Comparison of ENCODE assay signal across 8 mouse cellular contexts in genomic region chr5:114380209-114381012, GRCm38 (mm10). TPM values are rescaled to one million over a fixed set of nuclear protein-coding genes. Genes with fewer than 3 reads are reported as not detected.
DNase-seq lines count a peak whose midpoint lies in the region; ATAC-seq and TF ChIP-seq lines count a peak whose summit lies in the region.

TSS of gene Kctd10 (minus strand) at chr5:114380508.
TSS of gene Ube3b (plus strand) at chr5:114380607.

- no peaks in the 10 kb centered on the region for H3K9me3 ChIP-seq in heart, embryonic 14.5 days (ENCODE audit: control insufficient read depth, low read length)
- no peaks in the 10 kb centered on the region for H3K9me3 ChIP-seq in liver, embryonic 14.5 days (ENCODE audit: control insufficient read depth, low read length)
- no peaks in the 10 kb centered on the region for H3K9me3 ChIP-seq in neural tube, embryonic 11.5 days (ENCODE audit: control insufficient read depth, low read length)
- no peaks in the 10 kb centered on the region for H3K9me3 ChIP-seq in stomach, postnatal 0 days (ENCODE audit: control insufficient read depth, low read length)

- no peaks in the 10 kb centered on the region for H3K27me3 ChIP-seq in heart, embryonic 14.5 days (ENCODE audit: control insufficient read depth, insufficient read depth, low read length)
- H3K27me3 ChIP-seq in liver, embryonic 14.5 days (ENCODE audit: control insufficient read depth, insufficient read depth, low read length) = no peaks in the 10 kb centered on the region
- no peaks in the 10 kb centered on the region for H3K27me3 ChIP-seq in neural tube, embryonic 11.5 days (ENCODE audit: control insufficient read depth, insufficient read depth, low read length)
- no peaks in the 10 kb centered on the region for H3K27me3 ChIP-seq in stomach, postnatal 0 days (ENCODE audit: control insufficient read depth, insufficient read depth, low read length)

- TF ChIP-seq EP300 in liver, embryonic 14.5 days (IDR thresholded peaks at IDR 0.05; ENCODE audit: low read depth) = 0 out of 2 replicates have a peak, but pooled peaks have one; percentile 5
- TF ChIP-seq EP300 in stomach, postnatal 0 days (optimal IDR thresholded peaks at IDR 0.05) = no peak

- peak; percentile 71 for ATAC-seq in CD4-positive, CD25-positive, alpha-beta regulatory T cell, adult 4 months
- peak; percentile 91 for ATAC-seq in heart, embryonic 14.5 days (ENCODE audit: insufficient number of reproducible peaks, insufficient read depth, low FRiP score, low read depth)
- peak; percentile 96 for ATAC-seq in liver, embryonic 14.5 days (ENCODE audit: insufficient read depth)
- peak; percentile 91 for ATAC-seq in neural tube, embryonic 11.5 days (ENCODE audit: insufficient read depth, low FRiP score, low TSS enrichment)
- peak; percentile 91 for ATAC-seq in stomach, postnatal 0 days (ENCODE audit: low FRiP score, low TSS enrichment)

- peak within 1 kb of the TSS; percentile 95 for H3K4me2 ChIP-seq in heart, embryonic 14.5 days (ENCODE audit: low read length)
- H3K4me2 ChIP-seq in liver, embryonic 14.5 days (ENCODE audit: low read depth) = peak within 1 kb of the TSS; percentile 98
- peak within 1 kb of the TSS; percentile 70 for H3K4me2 ChIP-seq in neural tube, embryonic 11.5 days (ENCODE audit: low read depth)
- peak within 1 kb of the TSS; percentile 83 for H3K4me2 ChIP-seq in stomach, postnatal 0 days (replicated peaks; ENCODE audit: low read depth)

- DNase-seq in c-Kit-negative CD71-positive TER-119-positive erythroid progenitor cells, embryonic 14.5 days (ENCODE audit: low read depth, low spot score) = peak; percentile 87
- DNase-seq in fibroblast of lung, adult 2 months (ENCODE audit: low read depth) = peak; percentile 80
- DNase-seq in kidney, postnatal 14 days = peak; percentile 90
- DNase-seq in liver, embryonic 14.5 days (ENCODE audit: low read depth in 3 of 3, low spot score in 3 of 3) = peak; percentile 85 to 88 (median 87)
- DNase-seq in neural tube, embryonic 11.5 days (ENCODE audit: low spot score) = peak; percentile 93
- DNase-seq in stomach, postnatal 0 days (ENCODE audit: low spot score) = peak; percentile 94

- peak within 1 kb of the TSS; percentile 84 for H3K9ac ChIP-seq in heart, embryonic 14.5 days (ENCODE audit: low read length)
- H3K9ac ChIP-seq in liver, embryonic 14.5 days (replicated peaks) = peak within 1 kb of the TSS; percentile 96
- peak within 1 kb of the TSS; percentile 84 for H3K9ac ChIP-seq in neural tube, embryonic 11.5 days (ENCODE audit: low read length)
- peak within 1 kb of the TSS; percentile 97 for H3K9ac ChIP-seq in stomach, postnatal 0 days (ENCODE audit: low read length)

- WGBS in heart, embryonic 14.5 days = under 1% methylated on average over 74 of the region's 74 CpGs
- under 1% methylated on average over 73 of the region's 74 CpGs for WGBS in liver, embryonic 14.5 days (ENCODE audit: insufficient replicate concordance)
- WGBS in neural tube, embryonic 11.5 days = under 1% methylated on average over 69 of the region's 74 CpGs
- WGBS in stomach, postnatal 0 days = under 1% methylated on average over 73 of the region's 74 CpGs

- peak within 1 kb of the TSS; percentile 73 to 76 for H3K4me3 ChIP-seq in heart, embryonic 14.5 days (ENCODE audit: control insufficient read depth in 1 of 2, insufficient read depth in 1 of 2, low read depth in 1 of 2, low read length in 2 of 2)
- peak within 1 kb of the TSS; percentile 91 to 98 for H3K4me3 ChIP-seq in liver, embryonic 14.5 days (ENCODE audit: insufficient read depth in 1 of 2, low read depth in 2 of 2, low read length in 2 of 2)
- H3K4me3 ChIP-seq in neural tube, embryonic 11.5 days (ENCODE audit: low read depth, low read length) = peak within 1 kb of the TSS; percentile 85
- peak within 1 kb of the TSS; percentile 84 for H3K4me3 ChIP-seq in stomach, postnatal 0 days (ENCODE audit: low read depth, low read length)

- no peak for TF ChIP-seq CTCF in liver, embryonic 14.5 days (IDR thresholded peaks at IDR 0.05; ENCODE audit: low read depth)
- no peak for TF ChIP-seq CTCF in stomach, postnatal 0 days (IDR thresholded peaks at IDR 0.05; ENCODE audit: low read depth)

- H3K36me3 ChIP-seq in heart, embryonic 14.5 days (ENCODE audit: control insufficient read depth, insufficient read depth, low read length) = peaks cover 31% of the 10 kb centered on the region
- H3K36me3 ChIP-seq in liver, embryonic 14.5 days (replicated peaks; ENCODE audit: control insufficient read depth, insufficient read depth, low read depth) = peaks cover 8% of the 10 kb centered on the region
- peaks cover 2% of the 10 kb centered on the region; the same call in 1 of the 2 replicates for H3K36me3 ChIP-seq in neural tube, embryonic 11.5 days (ENCODE audit: control insufficient read depth, insufficient read depth, low read length)
- H3K36me3 ChIP-seq in stomach, postnatal 0 days (ENCODE audit: control insufficient read depth, insufficient read depth, low read length) = peaks cover 3% of the 10 kb centered on the region; the same call in 1 of the 2 replicates

- peak within 1 kb of the TSS; percentile 86 to 95 for H3K27ac ChIP-seq in heart, embryonic 14.5 days (replicated peaks in 1 of 2; ENCODE audit: control insufficient read depth in 1 of 2, insufficient read depth in 1 of 2, low read depth in 2 of 2, low read length in 2 of 2)
- peak within 1 kb of the TSS; percentile 32 for H3K27ac ChIP-seq in liver, embryonic 14.5 days
- H3K27ac ChIP-seq in neural tube, embryonic 11.5 days (ENCODE audit: low read depth, low read length) = peak within 1 kb of the TSS; percentile 71
- H3K27ac ChIP-seq in stomach, postnatal 0 days (replicated peaks) = peak within 1 kb of the TSS; percentile 94

- peaks cover 19 to 56% of the 10 kb centered on the region in 2 experiments for H3K4me1 ChIP-seq in heart, embryonic 14.5 days (ENCODE audit: control insufficient read depth in 2 of 2, insufficient read depth in 2 of 2, low read length in 2 of 2)
- H3K4me1 ChIP-seq in liver, embryonic 14.5 days (replicated peaks; ENCODE audit: control insufficient read depth in 2 of 2, insufficient read depth in 2 of 2, low read length in 1 of 2) = peaks cover 29 to 38% of the 10 kb centered on the region in 2 experiments
- peaks cover 25% of the 10 kb centered on the region for H3K4me1 ChIP-seq in neural tube, embryonic 11.5 days (ENCODE audit: control insufficient read depth, insufficient read depth, low read length)
- peaks cover 10% of the 10 kb centered on the region for H3K4me1 ChIP-seq in stomach, postnatal 0 days (replicated peaks; ENCODE audit: control insufficient read depth, insufficient read depth)

RNA-seq across cellular contexts. Expression of gene Kctd10, which starts in this region (rescaled TPM):
- 10 to 100 TPM; 56.6 to 82.2 TPM for polyA plus RNA-seq in CD4-positive, CD25-positive, alpha-beta regulatory T cell, adult 4 months (2017; shearing (Covaris generic))
- polyA plus RNA-seq in heart, embryonic 14.5 days (2014; fragmentation: Nextera tagmentation; extraction: Ambion mirVana) = 104 and 106 TPM in 2 replicates
- 12.3 and 13.0 TPM in 2 replicates for polyA plus RNA-seq in liver, embryonic 14.5 days (2012; rRNA removed)
- 16.6 and 18.8 TPM in 2 replicates for polyA plus RNA-seq in liver, embryonic 14.5 days (2014; fragmentation: Nextera tagmentation; extraction: Ambion mirVana)
- 109 and 120 TPM in 2 replicates for polyA plus RNA-seq in neural tube, embryonic 11.5 days (2014; fragmentation: Nextera tagmentation; extraction: Ambion mirVana)
- 93.4 and 96.4 TPM in 2 replicates for polyA plus RNA-seq in stomach, postnatal 0 days (2015; fragmentation: Nextera tagmentation; extraction: Ambion mirVana)

RNA-seq across cellular contexts. Expression of gene Ube3b, which starts in this region (rescaled TPM):
- 10 to 100 TPM; 28.8 to 44.7 TPM for polyA plus RNA-seq in CD4-positive, CD25-positive, alpha-beta regulatory T cell, adult 4 months (2017; shearing (Covaris generic))
- 51.1 and 53.0 TPM in 2 replicates for polyA plus RNA-seq in heart, embryonic 14.5 days (2014; fragmentation: Nextera tagmentation; extraction: Ambion mirVana)
- 12.9 and 13.9 TPM in 2 replicates for polyA plus RNA-seq in liver, embryonic 14.5 days (2012; rRNA removed)
- polyA plus RNA-seq in liver, embryonic 14.5 days (2014; fragmentation: Nextera tagmentation; extraction: Ambion mirVana) = 14.6 and 18.2 TPM in 2 replicates
- 57.5 and 60.5 TPM in 2 replicates for polyA plus RNA-seq in neural tube, embryonic 11.5 days (2014; fragmentation: Nextera tagmentation; extraction: Ambion mirVana)
- polyA plus RNA-seq in stomach, postnatal 0 days (2015; fragmentation: Nextera tagmentation; extraction: Ambion mirVana) = 19.4 and 20.9 TPM in 2 replicates

Comparison
In these comparisons a context has a peak if more than half of its experiments do, and no peak if none do; other contexts are left out.
1. Peak in every context shown above with its lines: DNase-seq, ATAC-seq, H3K4me3 ChIP-seq and H3K27ac ChIP-seq.
2. H3K27ac ChIP-seq: peak in every context shown above with its lines; median percentile 94 in stomach, postnatal 0 days; 90 in heart, embryonic 14.5 days; 71 in neural tube, embryonic 11.5 days; 32 in liver, embryonic 14.5 days.